Mouse (Mus musculus) heart, adult 2 months (tissue): ENCODE results near the gene BC048403.

ENCODE experiments used
- CTCF ChIP-seq: fragments of 200-600 bp; IDR thresholded peaks from 2 replicates; pipeline ENCODE4 v1.8.1; 2022; ENCODE audit warnings: antibody characterized with exemption, mild to moderate bottlenecking, moderate library complexity
- EP300 ChIP-seq: fragments of 200-500 bp; IDR thresholded peaks from 2 replicates; pipeline ENCODE4 v1.6.1; 2011; ENCODE audit warnings: low read depth, low read length, control low read depth; ENCODE audit not compliant: insufficient read depth
- POLR2A ChIP-seq: fragments of 200-500 bp; IDR thresholded peaks from 2 replicates; pipeline ENCODE4 v1.6.1; 2011; ENCODE audit warnings: mild to moderate bottlenecking, low read depth, low read length, control low read depth; ENCODE audit not compliant: insufficient read depth

GRCm38 (mm10) chr10:121756677-121757076 lies 16.9 kb downstream of the BC048403 start:
- TF ChIP-seq CTCF (no peak), EP300 (no peak), POLR2A (no peak)
